Mouse (Mus musculus): ENCODE measurements at regions not wholly inside any gene's neighbourhood (a gene's known extent, or its start where the extent isn't known, plus 50 kb on each side); places are given as distances from the start of the nearest gene placed in this dataset.

- TF ChIP-seq CTCF (IDR thresholded peaks at IDR 0.05; ENCODE audit: low read depth) (no peak), EP300 (IDR thresholded peaks at IDR 0.05; ENCODE audit: low read depth) (no peak)
These were observed 91.3 kb upstream of the Otud4 start for GRCm38 (mm10) chr8:79548156-79548555.
